Mouse (Mus musculus): ENCODE data around the gene Mmp2. TPM values are rescaled to one million over a fixed set of nuclear protein-coding genes. Genes with fewer than 3 reads are reported as not detected.
A peak's percentile ranks its signal among the peaks of the same experiment; 100 is the strongest.

Gene Mmp2
- polyA plus RNA-seq, 1 experiment from 2014 or later, result 35.3 TPM

DNA sequence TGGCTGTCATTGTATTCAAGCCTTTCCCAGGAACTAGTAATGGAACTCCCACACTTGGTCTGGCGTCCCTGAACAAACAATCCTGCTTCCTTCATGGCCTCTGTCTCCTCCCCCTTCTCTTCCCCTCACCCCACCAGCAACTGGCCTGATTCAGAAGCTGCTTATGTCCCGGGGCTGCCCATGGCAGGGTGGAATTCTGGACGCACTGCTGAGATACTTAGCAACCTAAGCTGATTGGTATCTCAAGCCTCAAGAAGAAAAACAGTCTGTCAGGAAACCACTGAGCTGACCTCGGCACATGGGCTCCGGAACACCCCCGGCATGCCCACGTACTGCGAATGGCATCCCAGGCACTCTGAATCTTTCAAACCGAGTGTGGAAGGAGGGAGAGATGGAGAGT lies 20.2 kb downstream of the Mmp2 start:
- ATAC-seq (ENCODE audit: low FRiP score), result peak; percentile 44; the same call in 1 of the 2 replicates
- Histone ChIP-seq H3K4me3 (replicated peaks) (no peak overlapping the region), H3K9ac (no peak overlapping the region), H3K36me3 (replicated peaks) (no peaks in the 10 kb centered on the region), H3K4me2 (no peak overlapping the region), H3K9me3 (no peaks in the 10 kb centered on the region), H3K4me1 (peaks cover 20% of the 10 kb centered on the region), H3K27ac (peak overlapping the region; percentile 54; the same call in 1 of the 2 replicates), H3K27me3 (no peaks in the 10 kb centered on the region)
- WGBS, result 51% methylated on average over 9 of the region's 9 CpGs

DNA sequence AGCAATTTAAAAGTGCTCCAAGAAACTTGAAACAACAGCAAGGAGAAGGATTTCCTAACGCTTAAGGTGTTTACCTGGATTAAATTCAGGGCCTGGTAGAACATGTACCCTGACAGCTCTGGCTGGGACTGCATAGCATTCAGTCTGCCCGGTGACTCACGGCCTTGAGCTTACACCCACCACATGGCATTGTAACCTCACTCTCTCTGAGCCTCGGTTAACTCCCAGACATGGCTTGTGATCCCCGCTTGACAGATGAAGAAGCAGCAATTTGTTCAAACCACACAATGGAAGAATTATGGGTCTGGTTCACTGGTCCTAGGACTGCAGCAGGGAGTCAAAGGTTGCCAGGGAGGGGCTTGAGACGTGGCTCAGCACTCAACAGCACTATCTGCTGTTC lies 22.2 kb downstream of the Mmp2 start:
- WGBS, result 70% methylated on average over 6 of the region's 6 CpGs
- peaks cover 20% of the 10 kb centered on the region for H3K4me1 ChIP-seq

DNA sequence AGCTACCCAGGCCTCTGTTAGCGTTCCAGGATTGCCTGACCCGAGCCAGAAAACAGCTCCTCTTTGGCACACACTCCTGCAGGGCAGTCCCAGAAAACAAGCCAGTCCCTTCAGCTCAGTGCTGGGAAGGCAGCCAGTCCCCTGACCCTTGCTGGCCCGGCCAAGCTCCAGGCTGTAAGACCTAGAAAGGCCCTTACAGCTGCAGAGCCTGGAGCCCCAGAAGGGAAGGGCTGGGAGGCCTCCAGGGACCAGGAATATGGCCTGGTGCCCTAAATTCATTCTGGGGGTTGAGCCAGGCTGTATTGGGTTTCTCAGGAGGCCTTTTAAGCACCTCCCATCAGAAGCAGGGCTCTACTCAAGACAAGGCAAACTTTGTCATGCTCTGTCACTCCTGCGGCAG lies 23.1 kb downstream of the Mmp2 start:
- Histone ChIP-seq H3K27ac (no peak overlapping the region), H3K9ac (no peak overlapping the region), H3K4me2 (no peak overlapping the region), H3K4me1 (peaks cover 20% of the 10 kb centered on the region), H3K9me3 (no peaks in the 10 kb centered on the region), H3K36me3 (replicated peaks) (no peaks in the 10 kb centered on the region), H3K27me3 (peaks cover 17% of the 10 kb centered on the region; the same call in 1 of the 2 replicates), H3K4me3 (replicated peaks) (no peak overlapping the region)
- ATAC-seq (ENCODE audit: low FRiP score), result no peak
- WGBS, result 78% methylated on average over 4 of the region's 4 CpGs

More for the DNA sequence above, 22.2 kb downstream of the Mmp2 start:
- no peak overlapping the region for H3K9ac ChIP-seq
- no peaks in the 10 kb centered on the region for H3K36me3 ChIP-seq (replicated peaks)
- no peak overlapping the region for H3K4me2 ChIP-seq
- no peak for ATAC-seq (ENCODE audit: low FRiP score)
- no peak overlapping the region for H3K4me3 ChIP-seq (replicated peaks)
- H3K27ac ChIP-seq, result no peak overlapping the region
- H3K9me3 ChIP-seq, result no peaks in the 10 kb centered on the region
- H3K27me3 ChIP-seq, result peaks cover 11% of the 10 kb centered on the region; the same call in 1 of the 2 replicates

DNA sequence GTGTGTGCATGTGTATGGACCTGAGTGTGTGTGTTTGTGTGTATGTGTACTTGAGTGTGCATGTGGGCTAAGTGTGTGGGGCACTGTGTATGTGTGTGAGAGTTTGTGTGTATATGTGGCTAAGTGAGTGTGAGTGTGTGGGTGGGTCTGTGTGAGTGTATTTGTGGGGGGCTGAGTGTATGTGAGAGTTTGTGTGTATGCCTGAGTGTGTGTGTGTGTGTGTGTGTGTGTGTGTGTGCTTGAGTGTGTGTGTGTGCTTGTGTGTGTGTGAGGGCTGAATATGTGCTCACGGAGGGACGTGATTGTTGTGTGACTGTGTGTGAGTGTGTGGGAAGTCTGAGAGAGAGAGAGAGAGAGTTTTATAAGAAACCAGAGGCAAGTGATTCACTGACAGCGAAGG lies 24.3 kb downstream of the Mmp2 start:
- peaks cover 15% of the 10 kb centered on the region for H3K4me1 ChIP-seq
- no peak for ATAC-seq (ENCODE audit: low FRiP score)
- no peaks in the 10 kb centered on the region for H3K36me3 ChIP-seq (replicated peaks)
- H3K27me3 ChIP-seq, result peaks cover 25% of the 10 kb centered on the region
- no peak overlapping the region for H3K4me3 ChIP-seq (replicated peaks)
- H3K9ac ChIP-seq, result no peak overlapping the region
- 91% methylated on average over 3 of the region's 3 CpGs for WGBS
- H3K4me2 ChIP-seq, result no peak overlapping the region
- H3K27ac ChIP-seq, result no peak overlapping the region
- H3K9me3 ChIP-seq, result 0 out of 2 replicates have a peak, but pooled peaks cover 1% of the 10 kb centered on the region

DNA sequence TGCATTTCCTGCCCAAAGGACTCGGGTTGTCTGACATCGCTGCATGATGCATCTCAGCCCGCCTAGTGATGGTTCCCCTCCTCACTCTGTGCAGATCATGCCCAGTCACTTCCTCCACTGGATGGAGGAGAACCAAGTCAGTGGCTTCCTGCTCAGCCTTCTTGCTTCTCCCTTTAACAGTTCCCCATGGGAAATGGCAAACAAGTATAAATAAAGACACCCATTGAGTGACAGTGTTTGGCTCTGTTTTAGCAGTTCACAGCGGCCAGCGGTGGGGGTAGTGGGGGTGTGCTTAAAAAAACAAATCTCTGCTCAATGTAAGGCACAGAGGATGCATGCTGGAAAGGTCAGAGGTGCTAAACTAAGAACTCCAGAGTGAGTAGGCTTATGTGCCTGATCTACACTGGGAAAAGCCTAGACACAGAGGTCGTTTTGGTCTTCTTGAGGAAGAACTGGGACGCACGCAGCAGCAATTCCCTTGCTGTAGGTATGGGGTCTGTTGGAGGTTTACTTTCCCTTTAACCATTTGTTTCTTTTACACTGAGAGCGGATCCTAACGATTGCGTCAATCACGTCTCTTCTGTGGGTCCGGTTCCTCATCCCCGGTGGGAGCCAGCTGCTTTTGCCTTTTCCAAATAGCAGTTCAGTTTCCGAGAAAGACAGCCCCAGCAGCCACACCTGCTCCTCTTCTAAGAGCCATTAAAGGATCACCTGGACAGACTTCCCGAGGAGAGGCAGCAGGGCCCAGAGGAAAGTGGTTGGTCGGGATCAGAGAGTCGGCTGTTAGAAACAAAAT lies 26.3 kb downstream of the Mmp2 start:
- Histone ChIP-seq H3K9ac (no peak overlapping the region), H3K4me1 (no peaks in the 10 kb centered on the region; the same call in 1 of the 2 replicates), H3K36me3 (replicated peaks) (no peaks in the 10 kb centered on the region), H3K27me3 (peaks cover 27% of the 10 kb centered on the region), H3K27ac (no peak overlapping the region), H3K9me3 (0 out of 2 replicates have a peak, but pooled peaks cover 3% of the 10 kb centered on the region), H3K4me2 (no peak overlapping the region), H3K4me3 (replicated peaks) (no peak overlapping the region)
- WGBS, result 74% methylated on average over 18 of the region's 18 CpGs
- ATAC-seq (ENCODE audit: low FRiP score), result no peak

DNA sequence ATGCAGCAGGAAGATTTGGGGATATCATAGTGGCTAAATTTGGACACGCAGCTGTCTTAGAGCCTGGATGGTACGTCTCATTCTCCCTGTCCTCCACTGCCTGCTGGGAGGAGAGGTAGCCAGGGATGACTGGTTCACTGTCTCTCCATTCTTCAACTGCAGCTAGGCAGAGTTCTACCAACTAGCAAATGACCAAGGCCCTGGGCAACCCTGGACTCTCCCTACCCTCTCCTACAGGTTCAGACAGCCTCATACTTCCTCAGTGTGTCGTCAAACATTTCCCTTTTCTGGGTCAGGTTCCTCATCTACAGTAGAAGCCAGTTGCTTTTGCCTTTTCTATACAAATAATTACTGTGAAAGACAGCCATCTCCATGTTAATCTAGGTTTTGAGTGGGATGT lies 27.6 kb downstream of the Mmp2 start:
- no peaks in the 10 kb centered on the region; the same call in 1 of the 2 replicates for H3K4me1 ChIP-seq
- H3K36me3 ChIP-seq (replicated peaks), result no peaks in the 10 kb centered on the region
- peaks cover 27% of the 10 kb centered on the region for H3K27me3 ChIP-seq
- H3K4me2 ChIP-seq, result peak overlapping the region; percentile 85
- no peak for ATAC-seq (ENCODE audit: low FRiP score)
- peak overlapping the region; percentile 67; the same call in 1 of the 2 replicates for H3K4me3 ChIP-seq (replicated peaks)
- WGBS, result 87% methylated on average over 3 of the region's 3 CpGs
- H3K27ac ChIP-seq, result no peak overlapping the region
- 0 out of 2 replicates have a peak overlapping the region, but pooled peaks have one; percentile 71 for H3K9ac ChIP-seq
- H3K9me3 ChIP-seq, result 0 out of 2 replicates have a peak, but pooled peaks cover 3% of the 10 kb centered on the region

DNA sequence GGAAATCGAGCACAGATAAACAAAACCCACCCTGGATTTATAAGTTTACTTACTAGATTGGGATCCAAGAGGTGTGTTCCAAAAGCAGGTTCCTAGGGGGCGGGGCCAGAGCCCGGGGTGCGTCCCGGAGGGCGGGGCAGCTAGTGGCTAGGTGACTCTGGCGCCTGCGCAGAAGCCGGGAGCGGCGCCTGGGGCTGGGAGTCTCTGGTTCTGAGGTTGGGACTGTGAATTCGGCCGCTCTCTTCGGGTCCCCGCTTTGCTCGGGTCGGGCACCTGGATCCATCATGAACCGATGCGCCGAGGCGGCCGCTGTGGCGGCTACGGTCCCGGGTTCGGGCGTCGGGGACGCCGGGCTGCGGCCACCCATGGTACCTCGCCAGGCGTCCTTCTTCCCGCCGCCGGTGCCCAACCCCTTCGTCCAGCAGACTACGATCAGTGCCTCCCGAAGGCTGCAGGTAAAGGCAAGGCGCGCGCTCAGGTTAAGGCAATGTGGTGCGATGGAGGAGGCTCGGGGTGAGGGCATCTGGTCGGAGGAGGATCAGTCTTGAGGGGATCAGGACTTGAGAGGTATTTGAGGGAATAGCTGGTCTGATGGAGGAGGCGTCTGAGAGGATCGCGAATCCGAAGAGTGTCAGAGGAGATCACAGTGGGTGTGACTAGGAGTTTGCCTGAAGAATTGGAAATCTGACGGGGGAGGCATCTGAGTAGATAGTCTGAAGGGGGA lies 28.2 kb downstream of the Mmp2 start, which contains the start of gene Lpcat2:
Gene Lpcat2 (plus strand): TSS at position 169 of the 724 bp plus-strand sequence.
- Histone ChIP-seq H3K9ac (peak within 1 kb of the TSS; percentile 71), H3K27ac (no peak within 1 kb of the TSS), H3K4me1 (no peaks in the 10 kb centered on the region; the same call in 1 of the 2 replicates), H3K4me3 (replicated peaks) (peak within 1 kb of the TSS; percentile 67), H3K9me3 (0 out of 2 replicates have a peak, but pooled peaks cover 3% of the 10 kb centered on the region), H3K4me2 (peak within 1 kb of the TSS; percentile 85), H3K27me3 (peaks cover 27% of the 10 kb centered on the region), H3K36me3 (replicated peaks) (no peaks in the 10 kb centered on the region)
- 2% methylated on average over 49 of the region's 50 CpGs for WGBS
- ATAC-seq (ENCODE audit: low FRiP score), result peak; percentile 83

DNA sequence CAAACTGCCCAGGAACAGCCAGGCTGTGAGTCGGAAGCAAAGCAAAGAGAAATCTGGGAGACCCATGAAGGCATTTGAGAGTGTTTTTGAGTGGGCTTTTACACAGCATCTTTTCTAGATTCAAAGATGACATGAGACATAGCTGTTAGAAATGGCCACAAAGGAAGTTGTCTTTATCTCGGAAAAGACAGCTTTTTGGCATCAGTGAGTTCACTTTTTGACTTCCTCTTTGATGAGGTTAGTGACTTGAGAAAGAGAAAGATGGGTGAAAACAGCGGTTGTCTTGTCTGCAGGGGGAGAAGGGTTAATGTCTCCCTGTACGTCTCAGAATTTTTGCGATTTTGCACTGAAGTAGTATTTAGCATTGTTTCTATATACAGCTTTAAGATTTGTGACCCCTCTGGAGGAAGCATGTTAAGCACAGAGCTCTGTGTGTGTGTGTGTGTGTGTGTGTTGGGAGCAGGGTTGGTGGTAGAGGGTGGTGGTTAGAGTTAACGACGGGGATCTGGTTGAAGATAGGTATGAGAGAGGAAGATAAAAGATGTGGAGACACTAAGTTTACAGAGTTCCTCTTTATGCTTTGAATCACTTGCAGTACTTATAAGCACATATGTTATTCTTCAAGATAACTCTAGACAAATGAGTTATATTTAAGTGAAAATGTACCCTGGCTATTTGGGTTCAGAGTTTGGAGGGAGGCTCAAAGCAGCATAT lies 29.3 kb downstream of the Mmp2 start:
- H3K9me3 ChIP-seq, result 0 out of 2 replicates have a peak, but pooled peaks cover 3% of the 10 kb centered on the region
- no peaks in the 10 kb centered on the region for H3K36me3 ChIP-seq (replicated peaks)
- H3K4me3 ChIP-seq (replicated peaks), result no peak overlapping the region
- no peak overlapping the region for H3K27ac ChIP-seq
- no peaks in the 10 kb centered on the region; the same call in 1 of the 2 replicates for H3K4me1 ChIP-seq
- peaks cover 27% of the 10 kb centered on the region for H3K27me3 ChIP-seq
- no peak overlapping the region for H3K4me2 ChIP-seq
- ATAC-seq (ENCODE audit: low FRiP score), result no peak
- H3K9ac ChIP-seq, result no peak overlapping the region
- 92% methylated on average over 7 of the region's 7 CpGs for WGBS

DNA sequence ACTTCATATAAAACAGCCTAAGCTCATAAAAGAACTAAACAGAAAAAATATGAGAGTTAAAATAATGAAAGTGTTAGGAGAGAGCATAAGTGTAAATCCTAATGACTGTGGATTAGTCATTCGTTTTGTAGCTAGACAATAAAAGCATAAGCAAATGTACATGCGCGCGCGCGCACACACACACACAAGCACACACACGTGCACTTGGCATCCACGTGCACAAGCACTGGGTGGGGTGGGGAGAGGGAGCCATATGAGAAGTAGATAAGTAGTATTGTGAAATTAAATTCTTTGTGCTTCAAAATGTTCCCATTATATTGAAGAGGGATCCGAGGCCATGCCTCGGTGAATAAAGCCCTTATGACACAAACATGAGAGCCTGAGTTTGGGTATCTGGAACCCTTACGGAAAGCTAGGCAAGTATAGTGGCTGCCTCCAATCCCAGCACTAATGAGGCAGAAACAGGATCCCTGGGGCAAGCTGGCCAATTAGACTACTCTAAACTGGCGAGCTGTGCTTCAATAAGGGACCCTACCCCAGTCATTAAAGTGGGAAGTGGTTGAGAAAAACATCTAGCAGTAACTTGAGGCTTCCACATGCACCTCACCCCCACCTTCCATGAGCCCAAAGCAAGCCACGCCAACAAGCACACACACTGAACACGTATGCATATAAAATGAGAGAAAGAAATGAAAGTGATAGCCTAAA lies 31.5 kb downstream of the Mmp2 start:
- H3K9ac ChIP-seq, result no peak overlapping the region
- no peak overlapping the region for H3K4me2 ChIP-seq
- WGBS, result 77% methylated on average over 14 of the region's 14 CpGs
- H3K4me3 ChIP-seq (replicated peaks), result no peak overlapping the region
- 0 out of 2 replicates have a peak, but pooled peaks cover 3% of the 10 kb centered on the region for H3K9me3 ChIP-seq
- no peaks in the 10 kb centered on the region; the same call in 1 of the 2 replicates for H3K4me1 ChIP-seq
- peaks cover 21% of the 10 kb centered on the region; the same call in 1 of the 2 replicates for H3K27me3 ChIP-seq
- ATAC-seq (ENCODE audit: low FRiP score), result no peak
- no peak overlapping the region for H3K27ac ChIP-seq
- H3K36me3 ChIP-seq (replicated peaks), result no peaks in the 10 kb centered on the region

DNA sequence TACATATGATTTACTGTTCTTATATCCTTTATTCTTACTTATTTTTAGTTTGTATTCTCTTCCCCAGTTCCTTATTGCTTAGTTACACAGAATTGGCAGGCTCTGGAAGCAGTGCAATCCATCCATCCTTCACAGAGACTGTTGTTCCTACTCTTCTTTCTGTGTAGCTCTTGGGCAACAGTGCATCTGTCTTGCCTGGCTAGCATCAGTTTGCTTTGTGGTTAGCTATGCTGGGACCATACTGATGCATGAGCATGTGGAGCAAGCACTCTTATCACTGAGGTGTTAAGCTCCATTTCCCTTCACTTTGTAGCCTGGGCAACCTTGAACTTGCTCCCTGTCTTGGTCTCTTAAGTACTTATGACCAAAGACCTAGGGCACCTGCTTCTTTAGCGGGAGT lies 34.9 kb downstream of the Mmp2 start:
- H3K27ac ChIP-seq, result no peak overlapping the region
- H3K9me3 ChIP-seq, result no peaks in the 10 kb centered on the region
- WGBS, result 81% methylated on average over 1 of the region's 1 CpGs
- no peak for ATAC-seq (ENCODE audit: low FRiP score)
- no peak overlapping the region for H3K4me3 ChIP-seq (replicated peaks)
- H3K27me3 ChIP-seq, result no peaks in the 10 kb centered on the region
- H3K4me2 ChIP-seq, result no peak overlapping the region
- no peak overlapping the region for H3K9ac ChIP-seq
- no peaks in the 10 kb centered on the region for H3K36me3 ChIP-seq (replicated peaks)
- H3K4me1 ChIP-seq, result no peaks in the 10 kb centered on the region

DNA sequence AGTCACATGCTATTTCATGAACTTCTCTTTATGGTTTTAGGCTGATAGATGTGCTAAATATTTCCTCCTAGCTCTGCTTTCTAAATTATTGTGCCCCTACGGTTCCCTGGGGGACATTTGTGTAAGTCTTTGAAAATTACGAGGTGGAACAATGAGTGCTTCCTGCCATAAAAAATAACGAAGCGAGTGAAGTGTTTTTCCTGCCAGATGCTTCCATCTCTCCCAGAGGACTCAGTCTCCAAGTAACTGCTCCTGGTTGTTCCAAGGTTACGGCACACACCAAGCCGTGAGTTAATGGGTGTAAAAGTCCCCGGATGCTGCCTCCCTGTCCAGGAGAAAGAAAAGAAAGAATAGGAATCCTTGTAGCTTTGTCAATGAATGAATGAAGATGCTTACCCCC lies 43.2 kb downstream of the Mmp2 start:
- no peaks in the 10 kb centered on the region for H3K36me3 ChIP-seq (replicated peaks)
- H3K4me1 ChIP-seq, result peaks cover 6% of the 10 kb centered on the region; the same call in 1 of the 2 replicates
- H3K9me3 ChIP-seq, result no peaks in the 10 kb centered on the region
- WGBS, result 45% methylated on average over 7 of the region's 7 CpGs
- no peak overlapping the region for H3K4me3 ChIP-seq (replicated peaks)
- ATAC-seq (ENCODE audit: low FRiP score), result no peak
- H3K9ac ChIP-seq, result no peak overlapping the region
- H3K4me2 ChIP-seq, result no peak overlapping the region
- no peaks in the 10 kb centered on the region for H3K27me3 ChIP-seq
- H3K27ac ChIP-seq, result no peak overlapping the region
